Mouse (Mus musculus) kidney, embryonic 14.5 days (tissue): Measurements from ENCODE around the gene Lamtor1. TPM values are rescaled to one million over a fixed set of nuclear protein-coding genes. Genes with fewer than 3 reads are reported as not detected.

Experiments used
- ATAC-seq: fragments of 200-750 bp; cut with Nextera tagmentation; 2 replicates; pipeline ENCODE4 v1.8.0; 2017; ENCODE audit warnings: moderate number of reproducible peaks, mild to moderate bottlenecking, moderate TSS enrichment, moderate library complexity; ENCODE audit not compliant: low FRiP score, low TSS enrichment
- H3K27ac ChIP-seq: fragments of 300-500 bp; sonication (generic); 2 replicates; pipeline ENCODE4 v1.5.1; 2014; ENCODE audit warnings: low read depth, mild to moderate bottlenecking, low read length, moderate library complexity, mixed read lengths
- H3K27me3 ChIP-seq: fragments of 300-500 bp; sonication (generic); 2 replicates; pipeline ENCODE4 v1.6.1; 2014; ENCODE audit warnings: mild to moderate bottlenecking, low read length; ENCODE audit not compliant: control insufficient read depth, insufficient read depth
- H3K36me3 ChIP-seq: fragments of 300-500 bp; sonication (generic); 2 replicates; pipeline ENCODE4 v1.6.1; 2014; ENCODE audit warnings: low read length, mixed read lengths; ENCODE audit not compliant: control insufficient read depth, insufficient read depth
- H3K4me1 ChIP-seq: fragments of 300-500 bp; sonication (generic); 2 replicates; pipeline ENCODE4 v1.6.1; 2014; ENCODE audit warnings: low read length, mixed read lengths; ENCODE audit not compliant: control insufficient read depth, insufficient read depth
- H3K4me2 ChIP-seq: fragments of 300-500 bp; sonication (generic); replicated peaks from 2 replicates; pipeline ENCODE4 v1.6.1; 2014; ENCODE audit warnings: low read depth, mild to moderate bottlenecking, low read length
- H3K4me3 ChIP-seq: fragments of 300-500 bp; sonication (generic); 2 replicates; pipeline ENCODE4 v1.5.1; 2014; ENCODE audit warnings: mild to moderate bottlenecking, low read length
- H3K9ac ChIP-seq: fragments of 300-500 bp; sonication (generic); 2 replicates; pipeline ENCODE4 v1.6.1; 2014; ENCODE audit warnings: low read depth, mild to moderate bottlenecking, low read length, moderate library complexity
- H3K9me3 ChIP-seq: fragments of 300-500 bp; sonication (generic); 2 replicates; pipeline ENCODE4 v1.6.1; 2016; ENCODE audit warnings: low read length; ENCODE audit not compliant: control insufficient read depth
- WGBS: fragments of 180-500 bp; shearing (Covaris S2); extraction: QIAGEN DNeasy Blood & Tissue Kit; methylation state at CpG from one replicate; pipeline ENCODE4 v1.1.7; 2014; 5-methylcytosine and 5-hydroxymethylcytosine counted together
- polyA plus RNA-seq: library from polyadenylated mRNA; unstranded; fragments of >200 nt; fragmentation: Nextera tagmentation; extraction: Ambion mirVana; gene quantifications from 2 replicates; pipeline ENCODE4 v1.2.1, GENCODE M21; 2014

Gene Lamtor1
- polyA plus RNA-seq, 1 experiment from 2014 or later: 152 TPM

GRCm38 (mm10) chr7:101967256-101967655 is 61.6 kb downstream of the Lamtor1 start:
- ATAC-seq: no peak
- Histone ChIP-seq H3K27ac (no peak overlapping the region), H3K9ac (no peak overlapping the region), H3K36me3 (no peaks in the 10 kb centered on the region), H3K9me3 (no peaks in the 10 kb centered on the region), H3K4me2 (no peak overlapping the region), H3K4me1 (peaks cover 17% of the 10 kb centered on the region), H3K27me3 (no peaks in the 10 kb centered on the region), H3K4me3 (no peak overlapping the region)
- 89% methylated on average over 1 of the region's 1 CpGs for WGBS

DNA sequence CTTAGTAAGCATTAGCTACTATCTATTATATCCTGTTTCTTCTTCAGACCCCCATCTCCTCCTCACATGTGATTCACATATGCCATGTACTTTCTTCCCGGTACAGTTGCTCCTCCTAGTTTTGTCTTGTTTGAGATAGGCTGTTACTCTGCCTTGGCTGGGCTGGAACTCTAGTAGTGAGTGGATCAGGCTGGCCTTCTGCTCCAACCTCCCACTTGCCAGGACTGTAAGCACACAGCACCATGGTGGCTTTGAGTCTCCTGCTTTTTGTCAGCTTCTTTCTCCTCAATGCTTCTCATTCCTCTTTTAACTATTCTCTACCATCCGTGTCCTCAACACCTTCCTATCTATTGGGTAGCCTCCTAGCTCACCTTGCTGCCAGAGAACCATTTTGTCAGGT is 63.0 kb downstream of the Lamtor1 start:
- no peaks in the 10 kb centered on the region for H3K9me3 ChIP-seq
- H3K9ac ChIP-seq: peak overlapping the region; percentile 81; the same call in 1 of the 2 replicates
- H3K27me3 ChIP-seq: no peaks in the 10 kb centered on the region
- peak overlapping the region; percentile 87 for H3K4me2 ChIP-seq
- no peak overlapping the region for H3K4me3 ChIP-seq
- H3K27ac ChIP-seq: peak overlapping the region; percentile 100; the same call in 1 of the 2 replicates
- WGBS: 72% methylated on average over 2 of the region's 2 CpGs
- ATAC-seq: no peak
- H3K36me3 ChIP-seq: no peaks in the 10 kb centered on the region
- H3K4me1 ChIP-seq: peaks cover 25% of the 10 kb centered on the region

GRCm38 (mm10) chr7:101969694-101970428 is 64.2 kb downstream of the Lamtor1 start:
- Histone ChIP-seq H3K4me2 (peak overlapping the region; percentile 87), H3K4me3 (peak overlapping the region; percentile 62), H3K9ac (peak overlapping the region; percentile 81), H3K27me3 (no peaks in the 10 kb centered on the region), H3K4me1 (peaks cover 33% of the 10 kb centered on the region), H3K27ac (peak overlapping the region; percentile 100), H3K36me3 (no peaks in the 10 kb centered on the region), H3K9me3 (no peaks in the 10 kb centered on the region)
- WGBS: under 1% methylated on average over 48 of the region's 53 CpGs
- ATAC-seq: peak; percentile 94

DNA sequence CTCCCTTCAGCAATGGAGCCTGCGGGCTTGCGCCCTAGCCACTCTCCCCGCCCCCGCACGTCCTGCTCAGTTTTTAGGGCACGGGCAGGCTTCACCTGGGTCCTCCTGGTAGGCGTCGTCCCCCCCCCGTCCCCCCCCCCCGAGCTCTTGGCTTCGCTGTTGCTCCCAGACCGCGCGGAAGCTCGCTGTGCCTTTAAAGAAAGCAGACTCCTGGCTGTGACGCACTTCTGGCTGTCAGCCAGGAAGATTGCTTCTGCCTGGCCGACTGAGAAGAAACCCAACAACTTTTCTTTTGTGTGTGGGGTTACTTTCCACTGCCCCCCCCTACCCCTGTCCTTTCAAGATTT is 64.7 kb downstream of the Lamtor1 start:
- Histone ChIP-seq H3K36me3 (no peaks in the 10 kb centered on the region), H3K9me3 (no peaks in the 10 kb centered on the region), H3K4me2 (peak overlapping the region; percentile 87), H3K9ac (peak overlapping the region; percentile 81), H3K27ac (peak overlapping the region; percentile 100), H3K4me1 (peaks cover 29% of the 10 kb centered on the region), H3K27me3 (no peaks in the 10 kb centered on the region), H3K4me3 (peak overlapping the region; percentile 62)
- ATAC-seq: peak; percentile 67
- 2% methylated on average over 10 of the region's 17 CpGs for WGBS

DNA sequence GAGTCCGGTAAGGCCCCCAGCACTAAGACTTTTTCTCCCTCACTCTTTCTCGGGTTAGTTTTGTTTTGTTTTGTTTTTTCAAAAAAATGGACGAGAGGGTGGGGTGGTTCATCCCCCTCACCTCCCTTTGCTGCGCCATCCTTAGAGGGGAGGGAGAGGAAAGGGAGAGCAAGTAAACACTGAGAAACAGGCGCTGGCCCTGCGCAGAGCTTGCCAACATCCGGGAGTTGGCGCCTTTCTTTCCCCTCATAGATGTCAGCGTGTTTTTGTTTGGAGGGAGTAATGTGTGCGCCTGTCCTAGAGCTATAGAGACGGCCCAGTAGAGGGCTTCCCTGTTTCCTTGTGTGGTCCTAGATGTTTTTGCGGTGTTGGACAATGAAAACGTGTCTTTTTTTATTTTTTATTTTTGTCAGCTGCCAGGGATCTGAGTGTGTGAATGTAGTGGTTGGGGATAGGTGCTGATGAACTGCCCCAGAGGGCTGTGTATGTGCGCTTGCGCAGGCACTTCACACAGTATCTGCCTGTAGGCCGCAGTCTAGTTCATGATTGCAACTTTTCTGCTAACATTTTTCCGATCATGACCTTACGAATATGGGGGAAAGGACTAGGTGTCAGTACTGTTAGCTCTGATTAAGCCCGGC is 65.2 kb downstream of the Lamtor1 start:
- Histone ChIP-seq H3K4me3 (peak overlapping the region; percentile 62), H3K36me3 (no peaks in the 10 kb centered on the region), H3K9me3 (no peaks in the 10 kb centered on the region), H3K27me3 (no peaks in the 10 kb centered on the region), H3K9ac (peak overlapping the region; percentile 81), H3K27ac (peak overlapping the region; percentile 100), H3K4me2 (peak overlapping the region; percentile 87), H3K4me1 (peaks cover 29% of the 10 kb centered on the region)
- 7% methylated on average over 19 of the region's 19 CpGs for WGBS
- ATAC-seq: peak; percentile 66

GRCm38 (mm10) chr7:101971721-101972120 is 66.0 kb downstream of the Lamtor1 start:
- peak overlapping the region; percentile 87 for H3K4me2 ChIP-seq
- H3K9me3 ChIP-seq: no peaks in the 10 kb centered on the region
- H3K36me3 ChIP-seq: no peaks in the 10 kb centered on the region
- H3K27me3 ChIP-seq: no peaks in the 10 kb centered on the region
- no peak for ATAC-seq
- peak overlapping the region; percentile 81; the same call in 1 of the 2 replicates for H3K9ac ChIP-seq
- peak overlapping the region; percentile 100; the same call in 1 of the 2 replicates for H3K27ac ChIP-seq
- 49% methylated on average over 2 of the region's 2 CpGs for WGBS
- peak overlapping the region; percentile 62 for H3K4me3 ChIP-seq
- H3K4me1 ChIP-seq: peaks cover 29% of the 10 kb centered on the region

- ATAC-seq: no peak
- Histone ChIP-seq H3K9me3 (no peaks in the 10 kb centered on the region), H3K9ac (peak overlapping the region; percentile 28; the same call in 1 of the 2 replicates), H3K36me3 (no peaks in the 10 kb centered on the region; the same call in 1 of the 2 replicates), H3K27me3 (no peaks in the 10 kb centered on the region), H3K4me1 (peaks cover 25% of the 10 kb centered on the region), H3K4me2 (no peak overlapping the region), H3K27ac (no peak overlapping the region), H3K4me3 (no peak overlapping the region)
- WGBS: 61% methylated on average over 3 of the region's 3 CpGs
These were observed 68.0 kb downstream of the Lamtor1 start for GRCm38 (mm10) chr7:101973730-101974129.

DNA sequence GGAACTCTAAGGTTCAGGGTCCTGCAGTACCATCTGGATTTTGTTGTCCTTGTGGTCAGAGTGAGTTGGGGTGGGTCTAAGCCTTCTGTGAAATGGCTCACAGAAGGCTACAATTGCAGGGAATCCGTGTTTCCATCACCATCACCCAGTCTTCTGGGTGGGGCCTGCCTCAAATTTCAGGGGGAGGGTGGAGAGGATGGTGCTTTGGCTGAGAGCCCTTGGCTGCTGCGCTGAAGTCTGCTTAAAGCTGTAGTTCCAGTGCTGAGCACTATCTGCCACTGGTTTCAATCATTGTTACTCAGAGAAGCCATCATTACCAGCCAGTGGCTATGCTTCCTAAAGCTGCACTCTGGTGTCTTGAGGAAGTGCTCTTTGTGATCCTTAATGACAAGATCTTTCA is 68.8 kb downstream of the Lamtor1 start:
- no peak for ATAC-seq
- WGBS: 41% methylated on average over 2 of the region's 2 CpGs
- H3K4me2 ChIP-seq: no peak overlapping the region

More for the DNA sequence above, 68.8 kb downstream of the Lamtor1 start:
- H3K27me3 ChIP-seq: no peaks in the 10 kb centered on the region
- H3K27ac ChIP-seq: no peak overlapping the region
- no peak overlapping the region for H3K4me3 ChIP-seq
- H3K9me3 ChIP-seq: no peaks in the 10 kb centered on the region
- peaks cover 3% of the 10 kb centered on the region; the same call in 1 of the 2 replicates for H3K36me3 ChIP-seq
- H3K4me1 ChIP-seq: peaks cover 20% of the 10 kb centered on the region
- H3K9ac ChIP-seq: no peak overlapping the region
